Mouse (Mus musculus): Measurements from ENCODE around the gene Vmn2r32. TPM values are rescaled to one million over a fixed set of nuclear protein-coding genes. Genes with fewer than 3 reads are reported as not detected.
"Not testable (repeated sequence)": the region's sequence is repeated elsewhere in the genome, so short reads cannot be mapped to it uniquely, and the experiment has no call there.

Vmn2r32 gene
- not detected in 2 replicates for polyA plus RNA-seq (2015; fragmentation: Nextera tagmentation; extraction: Ambion mirVana)

- not testable (repeated sequence) for H3K9me3 ChIP-seq (replicated peaks); H3K4me1 ChIP-seq (replicated peaks); H3K36me3 ChIP-seq; DNase-seq; H3K9ac ChIP-seq; H3K4me3 ChIP-seq (replicated peaks); H3K27me3 ChIP-seq; H3K4me2 ChIP-seq; H3K27ac ChIP-seq; ATAC-seq (ENCODE audit: low read depth)
- WGBS (ENCODE audit: insufficient replicate concordance): 38% methylated on average over 1 of the region's 2 CpGs
These were observed at the start of gene Vmn2r32 for GRCm38 (mm10) chr7:7479918-7480317. Gene Vmn2r32, minus strand, starts transcription at chr7:7480018.

Other genes with a start within 250 kb of the Vmn2r32 start
- gene Vmn2r29, start 232.7 kb downstream of the Vmn2r32 start, polyA plus RNA-seq (2015; fragmentation: Nextera tagmentation; extraction: Ambion mirVana): 0.13 and 0.19 TPM in 2 replicates
- gene Gm45844, start 201.7 kb downstream of the Vmn2r32 start, polyA plus RNA-seq (2015; fragmentation: Nextera tagmentation; extraction: Ambion mirVana): 1.4 and 1.5 TPM in 2 replicates
- 15.3 and 16.2 TPM in 2 replicates for gene Clcn4, start 179.2 kb downstream of the Vmn2r32 start, polyA plus RNA-seq (2015; fragmentation: Nextera tagmentation; extraction: Ambion mirVana)
- not detected in 2 replicates for gene Vmn2r30, start 142.4 kb downstream of the Vmn2r32 start, polyA plus RNA-seq (2015; fragmentation: Nextera tagmentation; extraction: Ambion mirVana)
- not detected in 2 replicates for gene Gm45783, start 105.4 kb downstream of the Vmn2r32 start, polyA plus RNA-seq (2015; fragmentation: Nextera tagmentation; extraction: Ambion mirVana)
- gene Vmn2r31, start 80.3 kb downstream of the Vmn2r32 start, polyA plus RNA-seq (2015; fragmentation: Nextera tagmentation; extraction: Ambion mirVana): not detected in 2 replicates
- gene Vmn2r33, start 86.8 kb upstream of the Vmn2r32 start, polyA plus RNA-seq (2015; fragmentation: Nextera tagmentation; extraction: Ambion mirVana): not detected in 2 replicates
- gene Vmn2r34, start 209.5 kb upstream of the Vmn2r32 start, polyA plus RNA-seq (2015; fragmentation: Nextera tagmentation; extraction: Ambion mirVana): not detected in 2 replicates